Mouse (Mus musculus): ENCODE results near the gene Tm4sf1.
A peak's percentile ranks its signal among the peaks of the same experiment; 100 is the strongest.

The Tm4sf1 gene

DNA sequence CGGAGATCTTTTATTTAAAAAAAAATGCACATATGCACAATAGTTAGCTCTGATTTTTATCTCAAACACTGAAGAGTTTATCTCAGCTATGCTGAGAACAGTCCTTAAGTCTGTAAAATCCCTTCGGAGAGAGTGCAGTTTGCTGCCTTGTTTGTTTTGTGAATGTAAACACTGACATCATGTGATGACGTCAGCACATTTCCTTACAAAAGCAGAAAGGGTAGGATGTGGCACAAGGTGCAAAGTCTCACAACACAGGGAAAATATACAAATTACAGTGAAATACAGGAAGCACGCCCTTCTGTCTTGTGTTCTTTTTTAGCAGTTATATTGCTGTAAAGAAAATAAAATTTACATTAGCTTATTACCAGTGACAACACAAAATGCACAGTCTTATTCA, 14.3 kb downstream of the Tm4sf1 start:
- no peak for DNase-seq

- no peak for DNase-seq
These were observed 23.6 kb downstream of the Tm4sf1 start for GRCm38 (mm10) chr3:57278225-57278624.

- no peak for DNase-seq
These were observed 24.3 kb downstream of the Tm4sf1 start for GRCm38 (mm10) chr3:57277453-57277852.

DNA sequence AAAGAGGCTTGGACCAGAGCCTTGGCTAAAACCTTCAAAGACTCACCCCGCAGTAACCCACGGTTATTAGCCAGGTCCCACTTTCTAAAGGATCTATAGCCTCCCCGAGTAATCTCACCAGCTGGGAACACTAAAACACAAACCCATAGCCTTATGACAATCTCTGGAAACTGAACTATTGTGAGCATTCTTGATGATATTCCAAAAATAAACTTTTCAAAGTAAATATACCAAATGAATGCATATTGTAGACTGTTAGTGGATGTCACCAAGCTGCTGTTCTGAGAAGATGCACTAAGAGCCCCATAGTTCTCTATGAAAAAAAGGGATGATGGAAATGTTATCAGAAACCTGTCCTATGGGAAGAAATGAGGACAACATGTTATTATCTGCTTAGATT, 25.0 kb downstream of the Tm4sf1 start:
- DNase-seq = no peak

GRCm38 (mm10) chr3:57268994-57269393, 32.8 kb downstream of the Tm4sf1 start:
- DNase-seq = no peak

DNA sequence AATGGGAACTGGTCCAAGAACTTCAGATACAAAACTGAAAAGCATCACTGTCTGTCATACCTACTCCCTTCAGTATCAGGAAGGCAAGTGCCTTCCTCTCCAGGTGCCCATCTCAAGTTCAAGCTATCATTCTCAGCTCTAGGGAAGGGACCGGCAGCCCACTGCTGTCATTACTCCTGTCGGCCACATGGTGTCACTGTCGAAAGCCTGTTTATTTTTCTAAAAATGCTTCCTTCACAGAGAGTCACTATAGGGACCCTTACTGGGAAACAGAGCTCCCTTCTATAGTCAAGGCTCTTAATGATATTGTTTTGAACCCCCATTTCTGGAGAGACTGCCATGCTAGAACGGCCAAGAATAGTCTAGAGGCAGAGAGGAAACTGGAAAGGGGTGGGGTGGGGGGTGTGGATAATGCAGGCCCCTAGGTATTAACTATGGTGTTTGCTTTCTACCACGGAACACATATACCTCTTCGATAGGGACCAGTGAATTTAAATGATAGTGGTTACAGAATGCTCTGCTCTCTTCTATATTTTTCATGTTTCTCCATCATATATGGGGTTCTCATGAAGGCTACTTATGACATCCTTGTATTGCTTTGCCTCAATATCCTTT, 34.1 kb downstream of the Tm4sf1 start:
- peak; percentile 37 for DNase-seq

- DNase-seq = no peak
These were observed 48.7 kb downstream of the Tm4sf1 start for GRCm38 (mm10) chr3:57253041-57253440.

DNA sequence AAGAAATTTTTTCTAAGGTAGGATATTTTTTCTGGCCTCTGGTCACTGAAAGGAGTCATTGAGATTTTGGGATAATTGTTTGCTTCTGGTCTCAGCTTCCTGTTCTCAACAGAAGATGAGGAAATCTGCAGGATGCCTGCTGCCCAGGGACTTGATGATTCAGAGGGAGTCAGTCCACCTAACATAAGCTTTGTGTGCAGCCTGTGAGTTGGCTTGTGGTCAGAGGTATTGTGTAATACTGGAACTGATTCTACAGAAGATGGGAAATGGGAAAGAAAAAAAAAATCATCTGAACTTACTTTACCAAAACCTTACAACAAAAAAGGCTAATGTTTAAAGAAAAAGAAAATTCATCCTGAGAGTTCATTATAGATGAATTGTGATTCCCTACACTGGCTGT, 49.2 kb downstream of the Tm4sf1 start:
- DNase-seq = no peak

GRCm38 (mm10) chr3:57245242-57245641, 56.5 kb downstream of the Tm4sf1 start:
- no peak for DNase-seq

Data from right cerebral cortex, postnatal 14 days (tissue).